Mouse (Mus musculus): ENCODE measurements around the gene Zcchc3.

- TF ChIP-seq CTCF (IDR thresholded peaks at IDR 0.05; ENCODE audit: control insufficient read depth, insufficient read depth, insufficient read length): peak; percentile 15
- no peak for TF ChIP-seq MAX (IDR thresholded peaks at IDR 0.05)
- no peak for TF ChIP-seq USF1 (IDR thresholded peaks at IDR 0.05; ENCODE audit: low read depth)
- no peak for TF ChIP-seq CEBPB (IDR thresholded peaks at IDR 0.05; ENCODE audit: low read depth)
Measured at GRCm38 (mm10) chr2:152396110-152397003, 18.5 kb downstream of the Zcchc3 start.
